In the genomic region with DNA sequence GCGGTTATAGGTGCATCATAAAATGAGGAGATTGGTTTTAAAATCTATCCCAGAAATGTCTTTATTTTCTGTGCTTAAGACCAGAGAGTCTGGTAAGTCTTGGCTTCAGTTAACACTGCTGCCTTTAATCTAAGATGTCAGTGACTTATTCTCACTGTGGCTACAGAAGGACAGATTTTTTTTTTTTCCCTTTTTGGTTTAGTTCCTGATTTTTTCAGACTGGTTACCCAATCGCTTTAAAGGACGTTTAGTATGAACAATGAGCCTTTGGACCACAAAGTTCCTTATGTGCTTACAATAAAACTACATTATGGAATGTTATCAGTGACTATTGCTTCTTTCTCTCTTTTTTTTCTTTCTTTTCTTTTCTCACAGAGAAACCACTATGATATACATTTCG, we compare ENCODE assay signal across 27 mouse cellular contexts.
DNase-seq lines count a peak whose midpoint lies in the region; ATAC-seq and TF ChIP-seq lines count a peak whose summit lies in the region.
"Had no signal": no experiment of that assay in that cellular context is flagged by ENCODE, and none has a peak within 500 bp of the region (broad histone marks: within the 10 kb centered on the region; RNA-seq: fewer than 3 reads in every experiment).

No protein-coding gene starts in this region.

- H3K9ac ChIP-seq in liver, postnatal 0 days (replicated peaks), result no peak overlapping the region
- H3K9ac ChIP-seq in MEL (ENCODE audit: control insufficient read depth, low read depth, low read length, poor library complexity, severe bottlenecking), result no peak overlapping the region
- H3K9ac ChIP-seq in forebrain, postnatal 0 days, result no peak overlapping the region
- H3K9ac ChIP-seq: embryonic facial prominence, embryonic 13.5 days; forebrain, embryonic 12.5 days; forebrain, embryonic 15.5 days; hindbrain, embryonic 13.5 days had no signal

- H3K4me1 ChIP-seq in liver, postnatal 0 days (ENCODE audit: insufficient read depth), result peaks cover 6% of the 10 kb centered on the region; the same call in 1 of the 2 replicates
- peaks cover 0 to 4% of the 10 kb centered on the region in 2 experiments; a peak in 2 of 4 replicates for H3K4me1 ChIP-seq in MEL (ENCODE audit: control insufficient read depth in 1 of 2, insufficient read depth in 2 of 2, low read length in 2 of 2)
- H3K4me1 ChIP-seq in forebrain, postnatal 0 days (ENCODE audit: insufficient read depth), result peaks cover 11% of the 10 kb centered on the region; the same call in 1 of the 2 replicates

- WGBS in liver, postnatal 0 days (ENCODE audit: insufficient replicate concordance), result 43% methylated on average over 4 of the region's 4 CpGs
- 57% methylated on average over 4 of the region's 4 CpGs for WGBS in forebrain, postnatal 0 days

- no peak for TF ChIP-seq CTCF in liver, postnatal 0 days (IDR thresholded peaks at IDR 0.05; ENCODE audit: low read depth)
- no peak for TF ChIP-seq CTCF in MEL (IDR thresholded peaks at IDR 0.05 in 2 of 3, conservative IDR thresholded peaks at IDR 0.05 in 1 of 3; ENCODE audit: control insufficient read depth in 1 of 3, insufficient read depth in 1 of 3, low read depth in 2 of 3, low read length in 3 of 3, poor library complexity in 1 of 3, severe bottlenecking in 1 of 3)
- no peak for TF ChIP-seq CTCF in forebrain, postnatal 0 days (IDR thresholded peaks at IDR 0.05; ENCODE audit: low read depth)

- no peaks in the 10 kb centered on the region for H3K36me3 ChIP-seq in liver, postnatal 0 days (replicated peaks; ENCODE audit: insufficient read depth, low read length)
- H3K36me3 ChIP-seq in MEL (ENCODE audit: control insufficient read depth in 1 of 2, insufficient read depth in 2 of 2, low read length in 2 of 2), result no peaks in the 10 kb centered on the region
- H3K36me3 ChIP-seq in forebrain, postnatal 0 days (ENCODE audit: insufficient read depth), result no peaks in the 10 kb centered on the region
- H3K36me3 ChIP-seq: embryonic facial prominence, embryonic 10.5 days; embryonic facial prominence, embryonic 13.5 days; forebrain, embryonic 12.5 days; forebrain, embryonic 15.5 days; hindbrain, embryonic 10.5 days; hindbrain, embryonic 13.5 days had no signal

- no peaks in the 10 kb centered on the region for H3K9me3 ChIP-seq in liver, postnatal 0 days (ENCODE audit: low read length)
- H3K9me3 ChIP-seq in MEL (replicated peaks; ENCODE audit: insufficient read depth, low read length), result no peaks in the 10 kb centered on the region
- H3K9me3 ChIP-seq in forebrain, postnatal 0 days (ENCODE audit: low read length), result no peaks in the 10 kb centered on the region
- H3K9me3 ChIP-seq: embryonic facial prominence, embryonic 10.5 days; embryonic facial prominence, embryonic 13.5 days; forebrain, embryonic 12.5 days; forebrain, embryonic 15.5 days; hindbrain, embryonic 10.5 days; hindbrain, embryonic 13.5 days had no signal

- H3K27ac ChIP-seq in liver, postnatal 0 days (ENCODE audit: low read depth), result peak overlapping the region; percentile 5; the same call in 1 of the 2 replicates
- no peak overlapping the region for H3K27ac ChIP-seq in MEL (ENCODE audit: control insufficient read depth, low read depth, low read length)
- H3K27ac ChIP-seq in forebrain, postnatal 0 days (ENCODE audit: low read depth, low read length), result no peak overlapping the region
- H3K27ac ChIP-seq: embryonic facial prominence, embryonic 10.5 days; embryonic facial prominence, embryonic 13.5 days; forebrain, embryonic 12.5 days; forebrain, embryonic 15.5 days; hindbrain, embryonic 10.5 days; hindbrain, embryonic 13.5 days had no signal

- no peaks in the 10 kb centered on the region for H3K27me3 ChIP-seq in liver, postnatal 0 days (ENCODE audit: insufficient read depth, low read length)
- H3K27me3 ChIP-seq in MEL (ENCODE audit: control insufficient read depth in 1 of 2, insufficient read depth in 2 of 2, low read length in 2 of 2), result no peaks in the 10 kb centered on the region
- H3K27me3 ChIP-seq in forebrain, postnatal 0 days (ENCODE audit: insufficient read depth, low read length), result no peaks in the 10 kb centered on the region
- H3K27me3 ChIP-seq: embryonic facial prominence, embryonic 13.5 days; forebrain, embryonic 12.5 days; forebrain, embryonic 15.5 days; hindbrain, embryonic 13.5 days; Patski had no signal

- no peak for DNase-seq in liver, postnatal 0 days
- no peak for DNase-seq in liver
- DNase-seq in MEL (ENCODE audit: low read depth, low spot score), result peak; percentile 13
- DNase-seq in urinary bladder, postnatal 25 days (ENCODE audit: low spot score), result no peak
- no peak for DNase-seq in forebrain, postnatal 0 days
- DNase-seq: adrenal gland, adult 2 months; adrenal gland, postnatal 14 days; cerebellum, adult 11 months; cerebellum, adult 2 months; cerebellum, adult 9-11 months; cerebellum, postnatal 25 days; embryo, embryonic 11 days; gastrocnemius, postnatal 10 days; gastrocnemius, postnatal 36 days; heart, adult 11 months had no signal

- H3K4me3 ChIP-seq in liver, postnatal 0 days (ENCODE audit: low read depth, low read length), result no peak overlapping the region
- no peak overlapping the region for H3K4me3 ChIP-seq in MEL (ENCODE audit: control insufficient read depth in 1 of 2, insufficient read depth in 1 of 2, low read depth in 2 of 2, low read length in 2 of 2)
- H3K4me3 ChIP-seq in forebrain, postnatal 0 days (ENCODE audit: low read depth, low read length), result no peak overlapping the region
- H3K4me3 ChIP-seq: embryonic facial prominence, embryonic 10.5 days; embryonic facial prominence, embryonic 13.5 days; erythroblast, embryonic 14.5 days; forebrain, embryonic 12.5 days; forebrain, embryonic 15.5 days; hindbrain, embryonic 10.5 days; hindbrain, embryonic 13.5 days had no signal

- H3K79me2 ChIP-seq in MEL (ENCODE audit: control insufficient read depth, insufficient read depth, low read length, poor library complexity), result no peaks in the 10 kb centered on the region

- 0 out of 2 replicates have a peak overlapping the region, but pooled peaks have one; percentile 19 for H3K4me2 ChIP-seq in liver, postnatal 0 days (ENCODE audit: low read depth, low read length)
- no peak overlapping the region for H3K4me2 ChIP-seq in forebrain, postnatal 0 days (ENCODE audit: low read depth)
- H3K4me2 ChIP-seq: embryonic facial prominence, embryonic 13.5 days; forebrain, embryonic 12.5 days; forebrain, embryonic 15.5 days; heart, embryonic 11.5 days; hindbrain, embryonic 13.5 days had no signal

- no peak for TF ChIP-seq RAD21 in MEL (IDR thresholded peaks at IDR 0.05; ENCODE audit: low read depth, low read length)

- ATAC-seq in liver, postnatal 0 days, result no peak
- peak; percentile 42 for ATAC-seq in common myeloid progenitor, adult 5-6 weeks (replicated peaks; ENCODE audit: low read depth, poor library complexity, severe bottlenecking)
- peak; percentile 38 for ATAC-seq in megakaryocyte progenitor cell, adult 5-6 weeks (replicated peaks; ENCODE audit: poor library complexity)
- ATAC-seq in forebrain, postnatal 0 days, result no peak
- ATAC-seq: forebrain, embryonic 15.5 days; hindbrain, embryonic 16.5 days; Patski had no signal

- no peak for TF ChIP-seq POLR2A in MEL (IDR thresholded peaks at IDR 0.05; ENCODE audit: control insufficient read depth in 1 of 2, insufficient read depth in 1 of 2, low read depth in 1 of 2, low read length in 2 of 2, poor library complexity in 1 of 2)

- no peak for TF ChIP-seq EP300 in liver, postnatal 0 days (IDR thresholded peaks at IDR 0.05; ENCODE audit: low read depth)
- no peak for TF ChIP-seq EP300 in MEL (IDR thresholded peaks at IDR 0.05; ENCODE audit: low read depth in 1 of 2, low read length in 2 of 2)

TF ChIP-seq in MEL, 35 proteins besides CTCF, POLR2A, EP300 and RAD21:
- no peak for TF ChIP-seq MAFK (IDR thresholded peaks at IDR 0.05; ENCODE audit: borderline replicate concordance, low read depth, low read length)
- TF ChIP-seq RCOR1 (IDR thresholded peaks at IDR 0.05; ENCODE audit: low read depth, low read length), result no peak
- no peak for TF ChIP-seq ELF1 (IDR thresholded peaks at IDR 0.05; ENCODE audit: low read depth, low read length)
- TF ChIP-seq ZNF384 (IDR thresholded peaks at IDR 0.05; ENCODE audit: low read depth, low read length), result peak; percentile 68
- TF ChIP-seq CHD2 (IDR thresholded peaks at IDR 0.05; ENCODE audit: low read length), result no peak

Comparison
In these comparisons a context has a peak if more than half of its experiments do, and no peak if none do; other contexts are left out.
1. ATAC-seq: peak in common myeloid progenitor, adult 5-6 weeks (single experiment) and megakaryocyte progenitor cell, adult 5-6 weeks (single experiment); none in liver, postnatal 0 days (single experiment) and forebrain, postnatal 0 days (single experiment).